Mouse (Mus musculus): ENCODE measurements at regions not wholly inside any gene's neighbourhood (a gene's known extent, or its start where the extent isn't known, plus 50 kb on each side); places are given as distances from the start of the nearest gene placed in this dataset.

- TF ChIP-seq CTCF (IDR thresholded peaks at IDR 0.05; ENCODE audit: borderline replicate concordance, insufficient read depth, low read depth, low read length): no peak
- no peak for TF ChIP-seq POLR2A (IDR thresholded peaks at IDR 0.05; ENCODE audit: borderline replicate concordance, insufficient read depth, low read length)
Measured at GRCm38 (mm10) chr1:45116409-45117144, 194.8 kb upstream of the Col3a1 start.
